Mouse (Mus musculus) forebrain, embryonic 10.5 days (tissue): Measurements from ENCODE around the gene Gm49378. TPM values are rescaled to one million over a fixed set of nuclear protein-coding genes. Genes with fewer than 3 reads are reported as not detected.

ENCODE experiments used
- DNase-seq: peaks from one replicate; pipeline ENCODE4 v3.0.0-alpha.2; 2017; ENCODE audit warnings: low spot score; ENCODE audit errors: extremely low spot score
- H3K27ac ChIP-seq: fragments of 300-500 bp; sonication (generic); 2 replicates; pipeline ENCODE4 v1.5.1; 2016; ENCODE audit warnings: mild to moderate bottlenecking
- H3K27me3 ChIP-seq: fragments of 300-500 bp; sonication (generic); 2 replicates; pipeline ENCODE4 v1.6.1; 2016; ENCODE audit warnings: mild to moderate bottlenecking; ENCODE audit not compliant: poor library complexity, severe bottlenecking
- H3K36me3 ChIP-seq: fragments of 300-500 bp; sonication (generic); replicated peaks from 2 replicates; pipeline ENCODE4 v1.6.1; 2016; ENCODE audit warnings: mild to moderate bottlenecking, moderate library complexity
- H3K4me1 ChIP-seq: fragments of 300-500 bp; sonication (generic); 2 replicates; pipeline ENCODE4 v1.6.1; 2016
- H3K4me3 ChIP-seq: fragments of 300-500 bp; sonication (generic); 2 replicates; pipeline ENCODE4 v1.5.1; 2016; ENCODE audit warnings: mild to moderate bottlenecking, moderate library complexity
- H3K9me3 ChIP-seq: fragments of 300-500 bp; sonication (generic); 2 replicates; pipeline ENCODE4 v1.6.1; 2016; ENCODE audit warnings: mild to moderate bottlenecking, moderate library complexity
- WGBS: fragments of 180-500 bp; shearing (Covaris S2); methylation state at CpG from one replicate; pipeline ENCODE4 v1.1.7; 2016; 5-methylcytosine and 5-hydroxymethylcytosine counted together
- polyA plus RNA-seq: library from polyadenylated mRNA; unstranded; fragments of >200 nt; fragmentation: Nextera tagmentation; extraction: Ambion mirVana; gene quantifications from 2 replicates; pipeline ENCODE4 v1.2.1, GENCODE M21; 2016

The Gm49378 gene
- 0.98 and 1.00 TPM in 2 replicates for polyA plus RNA-seq

- no peak for DNase-seq
- Histone ChIP-seq H3K36me3 (peaks cover 76% of the 10 kb centered on the region), H3K4me3 (no peak within 1 kb of the TSS), H3K27ac (no peak within 1 kb of the TSS), H3K9me3 (no peaks in the 10 kb centered on the region), H3K27me3 (no peaks in the 10 kb centered on the region), H3K4me1 (peaks cover 40% of the 10 kb centered on the region)
- 95% methylated on average over 9 of the region's 9 CpGs for WGBS
Measured at GRCm38 (mm10) chr14:55637795-55638194, at the start of gene Gm49378. Gm49378 (minus strand) TSS chr14:55637895.

- WGBS: 22% methylated on average over 3 of the region's 3 CpGs
- no peaks in the 10 kb centered on the region for H3K27me3 ChIP-seq
- DNase-seq: no peak
- H3K36me3 ChIP-seq: peaks cover 35% of the 10 kb centered on the region
- peak overlapping the region; percentile 97 for H3K4me3 ChIP-seq
- peak overlapping the region; percentile 92 for H3K27ac ChIP-seq
- no peaks in the 10 kb centered on the region for H3K9me3 ChIP-seq
- H3K4me1 ChIP-seq: peaks cover 19% of the 10 kb centered on the region
Measured at GRCm38 (mm10) chr14:55682118-55682493, 44.4 kb upstream of the Gm49378 start.

GRCm38 (mm10) chr14:55681160-55682117 lies 43.7 kb upstream of the Gm49378 start, which contains the start of gene Tinf2:
Tinf2 (minus strand) TSS chr14:55681820.
- peak; percentile 96 for DNase-seq
- under 1% methylated on average over 66 of the region's 66 CpGs for WGBS
- peak within 1 kb of the TSS; percentile 97 for H3K4me3 ChIP-seq

GRCm38 (mm10) chr14:55677615-55678014 lies 39.9 kb upstream of the Gm49378 start:
- H3K36me3 ChIP-seq: peaks cover 60% of the 10 kb centered on the region
- H3K4me1 ChIP-seq: peaks cover 25% of the 10 kb centered on the region
- no peaks in the 10 kb centered on the region for H3K27me3 ChIP-seq
- WGBS: 91% methylated on average over 4 of the region's 4 CpGs
- H3K9me3 ChIP-seq: no peaks in the 10 kb centered on the region
- DNase-seq: no peak
- no peak overlapping the region for H3K27ac ChIP-seq
- H3K4me3 ChIP-seq: no peak overlapping the region

More at GRCm38 (mm10) chr14:55681160-55682117, 43.7 kb upstream of the Gm49378 start, which contains the start of gene Tinf2:
- no peaks in the 10 kb centered on the region for H3K9me3 ChIP-seq
- H3K27me3 ChIP-seq: no peaks in the 10 kb centered on the region
- peak within 1 kb of the TSS; percentile 92 for H3K27ac ChIP-seq
- H3K4me1 ChIP-seq: peaks cover 19% of the 10 kb centered on the region
- peaks cover 42% of the 10 kb centered on the region for H3K36me3 ChIP-seq

GRCm38 (mm10) chr14:55672741-55673060 lies 35.0 kb upstream of the Gm49378 start:
- 81% methylated on average over 7 of the region's 7 CpGs for WGBS
- no peak for DNase-seq
- peak overlapping the region; percentile 96 for H3K27ac ChIP-seq

GRCm38 (mm10) chr14:55671833-55672740 lies 34.4 kb upstream of the Gm49378 start, which contains the start of the genes Gmpr2 and Nedd8:
Gmpr2 (plus strand) TSS chr14:55671941.
Nedd8 (minus strand) TSS chr14:55672124.
- under 1% methylated on average over 38 of the region's 38 CpGs for WGBS
- Histone ChIP-seq H3K9me3 (no peaks in the 10 kb centered on the region), H3K4me3 (peak within 1 kb of the TSS; percentile 71), H3K36me3 (peaks cover 40% of the 10 kb centered on the region), H3K27me3 (no peaks in the 10 kb centered on the region), H3K27ac (peak within 1 kb of the TSS; percentile 96), H3K4me1 (peaks cover 24% of the 10 kb centered on the region)
- peak; percentile 93 for DNase-seq

More at GRCm38 (mm10) chr14:55672741-55673060, 35.0 kb upstream of the Gm49378 start:
- peak overlapping the region; percentile 71 for H3K4me3 ChIP-seq
- no peaks in the 10 kb centered on the region for H3K9me3 ChIP-seq
- no peaks in the 10 kb centered on the region for H3K27me3 ChIP-seq
- peaks cover 24% of the 10 kb centered on the region for H3K4me1 ChIP-seq
- H3K36me3 ChIP-seq: peaks cover 46% of the 10 kb centered on the region

GRCm38 (mm10) chr14:55671486-55671832 lies 33.8 kb upstream of the Gm49378 start:
- DNase-seq: no peak
- Histone ChIP-seq H3K4me1 (peaks cover 24% of the 10 kb centered on the region), H3K36me3 (peaks cover 40% of the 10 kb centered on the region), H3K27me3 (no peaks in the 10 kb centered on the region), H3K9me3 (no peaks in the 10 kb centered on the region), H3K4me3 (peak overlapping the region; percentile 71), H3K27ac (peak overlapping the region; percentile 96)
- 0% methylated on average over 12 of the region's 12 CpGs for WGBS

GRCm38 (mm10) chr14:55660636-55661035 lies 22.9 kb upstream of the Gm49378 start:
- WGBS: 44% methylated on average over 2 of the region's 2 CpGs
- Histone ChIP-seq H3K4me1 (peaks cover 13% of the 10 kb centered on the region), H3K27ac (peak overlapping the region; percentile 86; the same call in 1 of the 2 replicates), H3K9me3 (no peaks in the 10 kb centered on the region), H3K4me3 (peak overlapping the region; percentile 73), H3K27me3 (no peaks in the 10 kb centered on the region), H3K36me3 (peaks cover 58% of the 10 kb centered on the region)
- DNase-seq: no peak

- H3K27ac ChIP-seq: peak within 1 kb of the TSS; percentile 86
- H3K27me3 ChIP-seq: no peaks in the 10 kb centered on the region
- peak within 1 kb of the TSS; percentile 73 for H3K4me3 ChIP-seq
- under 1% methylated on average over 39 of the region's 39 CpGs for WGBS
- no peaks in the 10 kb centered on the region for H3K9me3 ChIP-seq
- peak; percentile 76 for DNase-seq
- peaks cover 56% of the 10 kb centered on the region for H3K36me3 ChIP-seq
- peaks cover 13% of the 10 kb centered on the region for H3K4me1 ChIP-seq
Measured at GRCm38 (mm10) chr14:55659960-55660573, 22.4 kb upstream of the Gm49378 start, which contains the start of gene Mdp1. Mdp1 (minus strand) TSS chr14:55660508.

GRCm38 (mm10) chr14:55658011-55658410 lies 20.3 kb upstream of the Gm49378 start:
- WGBS: 94% methylated on average over 5 of the region's 5 CpGs
- Histone ChIP-seq H3K27ac (no peak overlapping the region), H3K27me3 (no peaks in the 10 kb centered on the region), H3K9me3 (no peaks in the 10 kb centered on the region), H3K4me3 (no peak overlapping the region), H3K36me3 (peaks cover 43% of the 10 kb centered on the region), H3K4me1 (peaks cover 13% of the 10 kb centered on the region)
- no peak for DNase-seq

- no peak overlapping the region for H3K4me3 ChIP-seq
- no peaks in the 10 kb centered on the region for H3K27me3 ChIP-seq
- H3K4me1 ChIP-seq: peaks cover 13% of the 10 kb centered on the region
- H3K27ac ChIP-seq: no peak overlapping the region
- H3K9me3 ChIP-seq: no peaks in the 10 kb centered on the region
- DNase-seq: no peak
- peaks cover 32% of the 10 kb centered on the region for H3K36me3 ChIP-seq
- WGBS: 89% methylated on average over 3 of the region's 3 CpGs
Measured at GRCm38 (mm10) chr14:55656935-55657334, 19.2 kb upstream of the Gm49378 start.

GRCm38 (mm10) chr14:55651528-55651927 lies 13.8 kb upstream of the Gm49378 start:
- no peak overlapping the region for H3K27ac ChIP-seq
- no peak for DNase-seq
- no peaks in the 10 kb centered on the region for H3K9me3 ChIP-seq
- peaks cover 12% of the 10 kb centered on the region for H3K36me3 ChIP-seq
- 87% methylated on average over 7 of the region's 7 CpGs for WGBS
- H3K4me3 ChIP-seq: no peak overlapping the region
- no peaks in the 10 kb centered on the region for H3K4me1 ChIP-seq
- H3K27me3 ChIP-seq: no peaks in the 10 kb centered on the region
